19 mouse cellular contexts compared by ENCODE assay signal in genomic region chr4:123947149-123947548, GRCm38 (mm10). TPM values are rescaled to one million over a fixed set of nuclear protein-coding genes. Genes with fewer than 3 reads are reported as not detected.
"Had no signal": no experiment of that assay in that cellular context is flagged by ENCODE, and none has a peak within 500 bp of the region (broad histone marks: within the 10 kb centered on the region; RNA-seq: fewer than 3 reads in every experiment).

No protein-coding gene starts in this region.

- H3K9ac ChIP-seq: kidney, embryonic 15.5 days; limb, embryonic 12.5 days; liver, embryonic 13.5 days; liver, postnatal 0 days; lung, embryonic 15.5 days; midbrain, embryonic 12.5 days had no signal

- H3K9me3 ChIP-seq: kidney, embryonic 15.5 days; limb, embryonic 12.5 days; liver, embryonic 13.5 days; lung, embryonic 15.5 days; megakaryocyte, embryonic 14.5 days; midbrain, embryonic 12.5 days had no signal

- H3K27ac ChIP-seq: kidney, embryonic 15.5 days; limb, embryonic 12.5 days; liver, embryonic 13.5 days; lung, embryonic 15.5 days; macrophage; midbrain, embryonic 12.5 days had no signal

- H3K4me1 ChIP-seq: kidney, embryonic 15.5 days; limb, embryonic 12.5 days; liver, embryonic 13.5 days; lung, embryonic 15.5 days had no signal

- DNase-seq: kidney, postnatal 14 days; liver; liver, embryonic 13.5 days; liver, postnatal 0 days; lung, postnatal 14 days; thymus, adult 18-20 months; thymus, postnatal 14 days had no signal

- H3K4me3 ChIP-seq: kidney, embryonic 15.5 days; limb, embryonic 12.5 days; liver, embryonic 13.5 days; lung, embryonic 15.5 days; megakaryocyte, embryonic 14.5 days; midbrain, embryonic 12.5 days had no signal

- H3K27me3 ChIP-seq: liver, embryonic 13.5 days; lung, embryonic 15.5 days had no signal

- H3K36me3 ChIP-seq: kidney, embryonic 15.5 days; limb, embryonic 12.5 days; liver, embryonic 13.5 days; lung, embryonic 15.5 days; midbrain, embryonic 12.5 days had no signal

RNA-seq across cellular contexts. Expression of gene 4930535I16Rik, which starts 29.3 kb away (rescaled TPM):
- total RNA-seq: layer of hippocampus, postnatal 25 days; left cerebral cortex, postnatal 36 days had no signal
- polyA plus RNA-seq: kidney, embryonic 15.5 days; large intestine, adult 2 months; limb, embryonic 12.5 days; liver, embryonic 13.5 days; liver, postnatal 0 days; lung, embryonic 15.5 days; macrophage; midbrain, embryonic 12.5 days; midbrain, embryonic 16.5 days; neural tube, embryonic 14.5 days; stomach, embryonic 14.5 days had no signal
